Mouse (Mus musculus) ovary, adult 18-20 months (tissue): ENCODE data around the gene Ubl5.
"Not testable (repeated sequence)": the region's sequence is repeated elsewhere in the genome, so short reads cannot be mapped to it uniquely, and the experiment has no call there.

Experiments
- DNase-seq: peaks from one replicate; pipeline ENCODE4 v3.0.0; 2022; ENCODE audit warnings: low spot score, mixed read lengths

Ubl5 gene

DNA sequence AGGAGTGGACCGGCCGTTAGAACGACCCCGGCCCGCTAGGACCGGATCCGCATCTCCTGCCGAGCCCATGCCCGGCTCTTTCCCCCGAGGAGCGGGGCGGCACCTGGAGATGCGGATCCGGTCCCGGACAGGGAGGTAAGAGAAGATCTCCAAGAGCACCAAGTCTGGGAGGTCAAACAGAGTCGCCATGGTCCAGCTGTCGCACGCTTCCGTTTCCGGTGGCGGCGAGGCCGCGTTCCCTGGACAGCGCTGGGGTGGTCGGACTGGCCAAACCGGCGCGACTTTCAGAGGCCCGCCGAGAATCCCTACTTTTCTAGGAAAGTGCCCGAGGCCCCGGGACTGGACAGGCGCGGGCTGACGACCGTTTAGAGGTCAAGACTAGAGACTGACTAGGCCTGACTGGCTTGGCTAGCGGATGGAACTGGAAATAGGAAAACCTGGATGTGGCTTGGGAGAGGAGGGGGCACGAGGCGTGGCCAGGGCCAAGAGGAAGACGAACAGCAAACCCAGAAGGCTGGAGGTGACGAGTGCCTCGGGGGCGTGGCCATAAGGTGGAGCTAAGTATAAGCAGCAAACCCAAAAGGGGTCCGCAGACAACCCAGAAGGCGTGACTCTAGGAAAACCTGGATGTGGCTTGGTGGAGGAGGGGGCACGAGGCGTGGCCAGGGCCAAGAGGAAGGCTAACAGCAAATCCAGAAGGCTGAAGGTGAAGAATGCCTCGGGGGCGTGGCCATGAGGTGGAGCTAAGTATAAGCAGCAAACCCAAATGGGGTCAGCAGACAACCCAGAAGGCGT is at the start of gene Ubl5:
Ubl5 (plus strand) TSS at position 778 of the 795 bp plus-strand sequence.
- peak; percentile 81 for DNase-seq

DNA sequence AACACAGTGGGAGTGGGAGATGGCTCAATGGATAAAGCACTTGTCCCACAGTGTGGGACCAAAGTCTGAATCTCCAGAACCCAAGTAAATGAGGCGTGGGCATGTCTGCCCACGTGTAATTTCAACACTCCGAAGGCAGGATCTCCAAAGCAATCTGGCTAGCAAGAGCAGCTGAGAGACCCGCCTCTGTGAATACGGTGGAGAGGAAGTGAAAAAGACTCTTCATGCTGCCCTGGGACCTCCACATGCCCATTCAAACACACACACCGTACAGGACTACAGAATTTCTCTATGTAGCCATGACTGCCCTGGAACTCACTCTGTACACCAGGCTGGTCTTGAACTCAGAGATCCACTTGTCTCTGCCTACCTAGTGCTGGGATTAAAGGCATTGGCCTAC is 41.4 kb upstream of the Ubl5 start:
- no peak for DNase-seq

DNA sequence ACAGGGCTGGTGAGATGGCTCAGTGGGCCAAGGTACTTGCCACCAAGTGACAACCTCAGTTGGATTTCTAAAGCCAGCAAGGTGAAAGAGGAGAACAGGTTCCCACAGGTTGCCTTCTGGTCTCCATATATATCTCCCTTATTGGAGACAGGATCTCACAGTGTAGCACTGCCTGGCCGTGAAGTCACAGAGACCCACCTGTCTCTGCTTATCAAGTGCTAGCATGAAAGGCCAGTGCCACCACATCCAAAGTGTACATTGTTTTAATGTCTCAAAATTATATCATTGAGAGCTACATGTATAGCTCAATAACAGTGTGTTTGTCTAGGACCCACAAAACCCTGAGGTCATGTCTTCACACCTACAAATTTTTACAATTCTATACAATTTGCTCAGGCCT is 36.4 kb upstream of the Ubl5 start:
- no peak for DNase-seq

DNA sequence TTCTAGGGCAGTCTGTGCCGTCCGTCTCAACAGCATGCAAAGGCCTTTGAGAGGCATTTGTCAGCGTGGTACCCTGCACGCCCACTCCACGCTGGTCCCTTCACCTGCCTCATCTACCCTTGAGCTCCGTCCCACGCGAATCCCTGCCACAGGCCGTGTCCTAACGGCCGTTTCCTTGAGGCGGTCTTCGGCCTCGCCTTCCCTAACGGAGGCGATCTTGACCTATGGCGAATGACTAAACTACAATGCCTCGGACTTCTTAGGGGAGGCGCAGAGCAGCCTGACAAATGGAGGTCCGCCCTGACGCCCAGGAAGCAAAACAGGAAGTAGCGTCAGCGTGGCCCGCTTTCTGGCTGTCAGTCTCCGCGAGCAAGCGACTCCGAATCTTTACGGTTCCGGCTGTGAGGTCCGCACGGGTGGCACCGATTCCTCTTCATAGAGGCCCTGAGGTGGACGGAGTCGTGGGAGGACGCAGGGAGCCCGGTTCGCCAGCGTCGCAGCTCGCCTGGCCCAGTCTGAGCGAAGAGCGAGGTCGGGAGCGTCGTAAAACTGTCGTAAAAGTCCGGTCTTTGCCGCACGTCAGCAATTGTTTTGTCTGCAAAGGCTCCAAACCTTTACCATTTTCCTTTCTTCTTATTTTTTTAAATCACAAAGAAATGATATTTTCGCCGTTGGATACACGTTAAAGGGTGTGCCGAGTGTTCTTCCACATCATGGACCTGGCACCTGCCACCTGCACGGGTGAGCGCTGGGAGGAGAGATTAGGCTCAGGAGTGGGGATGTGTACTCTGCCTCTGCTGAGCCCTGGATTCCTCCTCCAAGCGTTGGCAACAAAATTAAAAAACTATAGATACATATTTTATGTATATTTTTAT is 35.3 kb upstream of the Ubl5 start:
- DNase-seq = peak; percentile 80

DNA sequence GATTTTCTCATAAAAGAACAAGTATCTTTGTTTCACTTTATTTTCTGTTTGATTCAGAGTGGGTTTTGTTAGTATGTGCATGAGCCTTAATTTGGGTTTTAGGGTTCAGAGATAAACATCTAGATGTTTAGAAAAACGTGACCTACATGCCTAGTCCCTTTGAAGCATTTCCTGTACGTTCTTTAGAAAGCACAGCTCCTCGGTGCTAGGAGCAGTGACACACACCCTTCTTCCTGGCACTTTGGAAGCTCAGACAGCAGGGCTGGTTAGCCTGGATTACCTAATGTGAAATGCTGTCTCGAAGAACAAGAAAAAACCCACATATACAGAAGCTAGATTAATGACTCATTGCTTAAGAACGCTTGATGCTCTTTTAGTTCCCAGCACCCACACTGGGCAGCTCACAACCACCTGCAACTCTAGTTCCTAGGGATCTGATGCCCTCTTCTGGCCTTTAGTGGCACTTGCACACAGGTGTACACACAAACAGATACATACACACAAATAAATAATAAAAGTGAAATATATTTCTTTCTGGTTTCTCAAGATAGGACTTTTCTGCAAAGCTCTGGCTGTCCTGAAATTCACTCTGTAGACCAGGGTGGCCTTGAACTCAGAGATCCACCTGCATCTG is 32.7 kb upstream of the Ubl5 start:
- no peak for DNase-seq

DNA sequence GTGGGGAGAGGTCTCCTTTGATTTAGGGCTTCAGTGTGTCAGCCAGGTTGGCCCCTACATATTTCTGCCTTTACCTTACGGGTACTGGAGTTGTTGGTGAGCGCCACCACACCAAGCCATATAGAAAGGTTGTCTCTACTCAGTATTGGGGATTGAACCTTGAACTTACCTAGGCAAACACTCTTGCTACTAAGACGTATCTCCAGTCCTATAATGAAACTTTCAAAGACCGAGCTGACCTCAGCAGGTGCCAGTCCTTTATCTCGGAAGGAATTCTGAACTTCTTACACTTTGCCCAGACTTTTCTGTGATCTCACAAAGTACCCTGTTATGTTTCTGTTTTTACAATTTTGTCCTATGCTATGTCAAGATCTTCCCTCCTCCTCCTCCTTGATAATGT is 30.7 kb upstream of the Ubl5 start:
- DNase-seq = no peak

DNA sequence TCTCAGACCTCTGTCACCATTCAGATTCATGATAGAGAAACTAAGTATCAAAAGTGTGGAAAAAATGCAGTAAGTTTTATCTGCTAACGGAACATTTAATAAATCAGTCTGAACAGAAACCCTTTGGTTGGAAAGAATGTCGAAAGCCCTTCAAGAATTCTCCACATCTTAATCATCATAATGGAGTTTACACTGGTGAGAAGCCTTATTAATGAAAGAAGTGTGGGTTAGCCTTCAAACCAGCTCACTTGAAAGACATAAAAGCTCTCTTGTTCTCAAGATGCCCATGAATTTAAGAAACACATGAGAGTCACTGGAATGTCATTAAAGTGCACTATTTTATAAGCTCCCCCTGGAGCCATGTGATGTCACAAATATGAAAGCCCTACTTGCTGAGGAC is 26.0 kb upstream of the Ubl5 start:
- no peak for DNase-seq

DNA sequence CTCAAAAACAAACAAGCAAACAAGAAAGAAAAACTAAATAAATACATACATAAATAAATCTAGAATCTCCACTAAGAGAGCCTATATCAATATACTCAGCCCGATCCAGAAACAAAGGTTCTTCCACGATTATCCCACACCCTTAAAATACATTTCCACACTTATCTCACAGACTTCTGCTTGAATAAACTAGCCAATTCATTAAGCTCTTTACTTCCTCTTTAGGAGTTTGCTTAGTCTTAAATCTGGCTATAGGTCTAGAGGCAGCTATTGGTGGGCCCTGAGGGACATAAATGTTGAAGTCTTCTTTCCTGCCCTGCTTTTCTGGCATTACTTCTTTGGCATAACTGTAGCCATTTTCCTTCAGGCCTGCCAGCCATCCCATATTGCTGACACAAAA is 11.3 kb upstream of the Ubl5 start:
- DNase-seq = no peak

DNA sequence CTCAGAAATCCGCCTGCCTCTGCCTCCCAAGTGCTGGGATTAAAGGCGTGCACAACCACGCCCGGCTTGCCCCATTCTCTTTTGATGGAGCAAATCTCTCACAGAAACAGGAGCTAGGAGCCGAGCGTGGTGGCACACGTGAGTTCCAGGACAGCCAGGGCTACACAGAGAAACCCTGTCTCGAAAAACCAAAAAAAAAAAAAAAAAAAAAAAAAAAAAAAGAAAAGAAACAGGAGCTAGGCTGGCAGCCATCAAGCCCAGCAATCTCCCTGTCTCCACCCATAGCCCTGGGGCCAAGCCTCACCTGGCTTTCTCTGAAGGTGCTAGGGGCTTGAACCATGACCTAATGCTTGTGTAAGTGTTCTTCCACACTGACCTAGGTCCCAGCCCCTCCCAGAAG is 7.0 kb upstream of the Ubl5 start:
- not testable (repeated sequence) for DNase-seq

DNA sequence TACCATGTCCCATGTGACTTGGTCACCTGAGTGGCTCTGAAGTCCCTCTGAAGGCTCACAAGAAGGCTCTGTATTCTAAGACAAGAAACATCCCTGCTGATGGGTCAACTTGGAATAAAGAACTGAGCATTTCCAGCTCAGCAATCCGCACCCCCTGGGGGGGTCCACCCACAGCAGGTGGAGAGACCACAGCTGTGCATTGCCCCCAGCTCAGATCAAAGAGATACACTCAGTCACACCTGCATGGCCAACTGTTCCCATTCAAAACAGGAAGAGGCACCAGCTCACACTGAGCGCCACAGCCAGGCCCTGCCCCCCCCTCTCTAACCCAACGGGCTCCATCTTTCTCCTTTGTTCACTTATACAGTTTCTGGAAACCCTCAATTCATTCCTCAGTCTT is 6.4 kb upstream of the Ubl5 start:
- DNase-seq = no peak

DNA sequence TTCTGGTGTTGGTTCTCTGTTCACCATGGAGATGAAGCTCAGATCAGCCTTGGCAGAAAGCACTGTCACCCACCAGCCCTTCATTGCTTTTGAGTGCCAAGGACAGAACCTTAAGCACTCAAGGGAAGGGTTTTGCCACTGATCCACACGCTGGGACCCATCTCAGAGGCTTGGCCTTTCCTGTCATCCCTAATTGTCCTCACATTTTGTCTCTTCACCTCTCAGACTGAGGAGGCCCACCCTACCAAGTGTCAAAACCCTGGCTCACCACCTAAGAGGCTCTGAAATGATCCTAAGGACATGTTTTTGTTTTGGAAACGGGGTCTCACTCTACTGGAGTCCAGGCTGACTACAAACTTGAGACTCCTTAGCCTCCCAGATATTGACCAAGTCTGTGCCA is 5.9 kb upstream of the Ubl5 start:
- no peak for DNase-seq

DNA sequence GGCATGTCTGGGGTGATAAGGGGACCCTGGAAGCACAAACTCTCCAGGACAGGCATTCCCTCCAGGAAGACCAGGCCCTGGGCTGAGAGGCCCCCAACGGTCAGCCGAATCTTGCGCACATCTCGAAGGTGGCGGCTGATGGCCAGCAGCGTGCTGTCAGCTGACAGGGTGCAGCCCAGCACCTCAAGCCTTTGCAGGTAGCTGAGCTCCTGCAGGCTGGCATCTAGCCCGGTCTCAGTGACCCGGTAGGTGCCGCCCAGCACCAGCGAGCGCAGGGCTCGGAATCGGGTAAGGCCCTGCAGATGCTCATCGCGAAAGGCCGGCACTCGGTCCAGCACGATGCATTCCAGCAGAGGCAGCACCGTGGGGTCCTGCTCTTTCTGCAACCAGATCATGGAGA is 4.1 kb upstream of the Ubl5 start:
- no peak for DNase-seq

DNA sequence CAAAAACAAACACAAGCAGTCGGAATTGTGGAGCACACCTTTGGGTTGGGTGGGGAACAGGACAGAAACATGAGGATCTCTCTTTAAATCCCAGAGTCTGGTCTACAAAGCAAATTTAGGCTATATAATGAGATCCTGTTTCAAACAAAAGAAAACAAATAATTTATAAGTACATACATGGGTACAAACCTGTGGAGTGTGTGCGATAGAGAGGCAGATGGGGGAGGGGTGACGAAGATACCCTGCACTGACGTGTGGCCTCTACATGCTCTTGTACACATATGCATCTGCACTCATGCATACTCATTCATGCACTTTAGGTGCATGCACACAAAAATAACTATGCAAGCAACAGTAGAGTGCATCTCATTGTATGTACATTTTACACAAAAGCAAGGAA is 3.2 kb upstream of the Ubl5 start:
- DNase-seq = no peak

DNA sequence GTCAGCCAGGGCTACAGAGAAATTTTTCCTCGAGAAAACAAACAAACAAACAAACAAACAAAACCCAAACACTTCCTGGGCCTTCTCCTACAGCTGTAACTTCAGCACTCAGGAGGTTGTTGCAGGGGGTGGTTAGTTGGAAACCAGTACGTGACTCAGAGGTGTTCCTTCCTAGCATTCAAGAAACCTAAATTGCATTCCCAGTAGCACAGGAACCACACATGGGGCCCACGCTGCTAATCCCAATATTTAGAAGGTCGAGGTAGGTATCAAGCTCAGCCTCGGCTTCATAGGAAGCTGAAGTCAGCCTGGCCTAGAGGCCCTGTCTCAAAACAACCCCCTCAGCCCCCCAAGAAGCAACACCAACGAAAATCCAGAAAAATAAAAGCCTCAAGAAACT is 1.2 kb upstream of the Ubl5 start:
- DNase-seq = no peak

DNA sequence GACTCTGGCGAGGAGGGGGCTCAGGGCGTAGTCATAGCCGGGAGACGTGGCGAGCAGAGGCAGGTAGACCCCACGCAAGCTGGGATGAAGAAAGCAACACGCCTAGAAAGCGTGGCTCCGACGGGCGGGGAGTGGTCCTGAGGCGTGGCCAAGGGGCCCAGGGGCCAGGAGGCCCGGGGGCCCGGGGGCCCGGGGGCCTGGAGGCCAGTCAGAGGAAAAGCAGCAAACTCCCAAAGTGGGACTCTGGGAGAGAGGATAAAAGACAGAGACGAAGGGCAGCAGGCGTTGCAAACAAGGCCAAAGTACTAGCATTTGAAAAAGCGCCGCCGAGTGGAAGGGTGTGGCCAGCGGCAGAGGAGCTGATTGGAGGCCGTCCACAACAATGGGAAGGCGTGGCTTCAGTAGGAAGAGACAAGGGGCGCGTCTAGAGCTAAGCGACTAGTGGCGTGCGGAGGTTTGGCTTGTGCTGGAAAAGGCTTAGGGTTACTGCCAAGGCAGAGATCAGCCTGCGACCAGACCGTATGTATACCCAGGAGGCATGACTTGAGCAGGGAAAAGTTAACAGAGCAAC is 303 bp downstream of the Ubl5 start:
- peak; percentile 77 for DNase-seq

DNA sequence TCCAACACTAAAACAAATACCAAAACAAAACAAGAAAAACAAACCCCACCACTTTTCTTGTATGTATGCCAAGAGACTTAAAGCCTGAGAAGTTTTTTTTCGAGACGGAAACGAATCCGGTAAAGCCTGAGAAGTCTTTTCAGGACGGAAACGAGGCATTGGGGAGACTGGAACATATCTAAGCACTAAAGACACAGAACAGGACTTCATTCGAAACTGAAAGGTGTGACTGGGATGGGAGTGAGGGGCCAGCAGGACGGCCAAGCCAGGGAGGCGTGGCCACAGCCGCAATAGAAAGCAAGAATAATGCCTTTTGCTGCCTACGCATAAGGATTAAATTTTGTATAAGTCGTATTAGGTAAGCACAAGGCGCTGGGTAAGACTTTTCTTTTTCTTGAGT is 1.1 kb downstream of the Ubl5 start:
- DNase-seq = no peak

DNA sequence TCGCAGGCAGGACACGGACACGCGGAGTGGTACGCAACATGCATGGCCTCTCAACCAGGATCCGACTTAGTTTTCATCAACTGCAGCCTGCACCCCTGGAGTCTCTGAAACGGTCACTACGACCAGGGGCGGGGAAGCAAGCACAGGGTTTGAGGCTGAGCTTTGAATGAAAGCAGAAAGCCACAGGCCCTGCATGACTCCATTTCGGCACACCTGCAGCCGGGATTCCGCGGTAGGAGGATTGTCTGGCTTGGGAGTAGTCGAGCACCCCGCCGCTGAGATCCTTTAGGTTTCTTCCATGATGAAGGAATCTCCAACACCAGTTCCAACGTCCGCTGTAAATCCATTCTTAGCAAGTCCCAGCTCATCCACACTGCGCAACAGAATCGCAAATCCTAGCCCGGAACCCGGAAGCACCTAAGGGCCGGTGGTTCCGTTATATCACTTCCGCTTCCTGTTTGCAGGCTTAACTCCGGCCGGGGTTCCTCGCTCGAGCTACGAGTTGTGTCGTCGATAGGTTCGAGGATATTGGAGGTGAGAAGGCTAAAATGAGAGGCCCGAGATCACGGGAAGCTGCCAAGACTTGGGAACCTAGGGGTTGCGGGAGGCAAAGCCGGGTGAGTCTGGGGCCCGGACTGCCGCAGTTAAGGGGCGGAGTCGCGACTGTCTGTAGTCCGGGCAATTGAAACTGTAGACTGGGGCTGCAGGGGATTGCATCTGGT is 1.8 kb downstream of the Ubl5 start, which contains the start of gene Fbxl12:
Fbxl12 (minus strand) TSS at position 408 of the 722 bp plus-strand sequence.
- DNase-seq = peak; percentile 51

DNA sequence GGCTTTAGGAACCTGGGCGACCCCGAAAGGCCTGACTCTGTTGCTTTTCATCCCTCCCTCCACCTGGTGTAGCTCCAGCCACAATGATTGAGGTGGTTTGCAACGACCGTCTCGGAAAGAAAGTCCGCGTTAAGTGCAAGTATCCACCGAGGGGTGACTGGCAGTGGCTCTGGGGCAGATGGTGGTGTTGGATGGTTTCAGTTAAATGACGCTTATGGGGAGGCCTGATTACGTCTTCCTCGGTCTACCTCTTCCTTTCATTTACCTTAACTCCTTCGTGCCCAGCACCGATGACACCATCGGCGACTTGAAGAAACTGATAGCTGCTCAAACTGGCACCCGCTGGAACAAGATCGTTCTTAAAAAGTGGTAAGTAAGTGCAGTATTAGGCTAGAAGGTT is 2.4 kb downstream of the Ubl5 start:
- no peak for DNase-seq

DNA sequence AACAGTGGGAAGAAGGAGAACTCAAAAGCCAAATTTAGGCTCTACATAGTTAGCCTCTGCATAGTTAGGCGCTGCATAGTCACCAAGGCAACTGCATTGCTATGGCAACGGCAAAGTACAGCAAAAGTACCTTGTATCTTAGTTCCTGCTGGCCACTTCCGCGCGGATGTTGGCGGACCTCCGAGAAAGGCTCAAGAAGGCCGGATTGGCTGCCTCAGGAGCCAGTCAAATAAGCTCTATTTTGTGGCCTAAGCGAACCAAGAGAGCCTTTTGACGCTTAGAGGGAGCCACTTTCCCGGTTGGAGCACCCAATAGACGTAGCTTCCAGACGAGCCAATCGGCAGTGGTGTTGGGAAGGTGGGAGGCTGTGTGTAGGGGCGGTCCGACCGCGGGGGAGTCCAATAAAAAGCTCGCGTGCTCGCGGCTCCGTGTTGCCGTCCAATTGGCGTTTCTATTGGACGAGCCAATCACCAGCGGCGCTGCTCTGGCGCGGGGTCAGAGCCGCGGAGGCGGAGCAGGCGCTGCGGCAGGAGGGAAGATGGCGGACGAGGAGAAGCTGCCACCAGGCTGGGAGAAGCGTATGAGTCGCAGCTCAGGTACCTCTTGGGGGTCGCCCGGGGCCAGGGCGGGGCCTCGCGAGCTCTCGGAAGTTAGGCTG is 9.1 kb downstream of the Ubl5 start, which contains the start of gene Pin1:
Pin1 (plus strand) TSS at position 494 of the 658 bp plus-strand sequence.
- DNase-seq = peak; percentile 100

DNA sequence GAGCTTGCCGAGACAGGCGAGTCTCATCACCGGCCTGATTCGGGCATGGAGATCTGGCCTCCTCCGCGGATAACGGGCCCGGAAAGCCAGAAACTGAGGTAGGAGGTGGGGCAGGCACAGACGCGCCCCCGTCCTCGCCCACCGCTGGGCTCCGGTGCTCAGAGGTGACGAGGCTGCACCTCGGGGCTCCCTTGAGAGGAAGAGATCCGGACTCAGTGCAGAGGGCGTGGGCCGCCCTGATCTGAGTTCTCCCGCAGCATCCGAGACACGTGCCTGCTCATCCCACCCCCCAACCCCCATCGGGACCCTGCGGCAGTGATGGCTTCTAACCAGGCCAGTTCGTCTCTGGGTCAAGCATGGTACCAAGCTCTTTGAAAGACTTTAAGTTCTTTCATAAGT is 9.6 kb downstream of the Ubl5 start:
- DNase-seq = no peak

DNA sequence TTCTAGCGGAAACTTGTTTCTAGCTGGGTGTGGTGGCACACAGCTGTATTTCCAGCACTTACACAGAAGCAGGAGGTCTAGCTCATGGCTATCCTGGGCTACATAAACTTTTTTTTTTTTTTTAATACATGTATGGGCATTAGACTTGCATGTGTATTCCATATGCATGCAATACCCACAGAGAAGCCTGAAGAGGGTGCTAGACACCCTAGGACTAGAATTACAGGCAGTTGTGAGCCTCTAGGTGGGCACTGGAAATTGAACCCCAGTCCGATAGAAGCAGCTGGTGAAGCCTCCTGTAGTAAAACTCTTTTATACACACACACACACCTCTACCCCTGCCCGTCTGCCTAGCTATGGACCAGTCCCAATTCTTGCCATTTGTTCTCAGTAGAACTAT is 11.2 kb downstream of the Ubl5 start:
- no peak for DNase-seq
